Mouse (Mus musculus) neural tube, embryonic 13.5 days (tissue): ENCODE data around the gene Lingo4. TPM values are rescaled to one million over a fixed set of nuclear protein-coding genes. Genes with fewer than 3 reads are reported as not detected.
A peak's percentile ranks its signal among the peaks of the same experiment; 100 is the strongest.

ENCODE experiments used
- ATAC-seq: fragments of 200-750 bp; cut with Nextera tagmentation; 2 replicates; pipeline ENCODE4 v1.8.0; 2017; ENCODE audit warnings: low read depth, mild to moderate bottlenecking, moderate TSS enrichment, moderate library complexity
- H3K27ac ChIP-seq: fragments of 300-500 bp; sonication (generic); replicated peaks from 2 replicates; pipeline ENCODE4 v1.5.1; 2015; ENCODE audit warnings: moderate library complexity, mild to moderate bottlenecking, inconsistent platforms
- H3K27me3 ChIP-seq: fragments of 300-500 bp; sonication (generic); 2 replicates; pipeline ENCODE4 v1.6.1; 2015; ENCODE audit warnings: mild to moderate bottlenecking, inconsistent platforms
- H3K36me3 ChIP-seq: fragments of 300-500 bp; sonication (generic); 2 replicates; pipeline ENCODE4 v1.6.1; 2015; ENCODE audit warnings: mild to moderate bottlenecking, inconsistent platforms
- H3K4me1 ChIP-seq: fragments of 300-500 bp; sonication (generic); replicated peaks from 2 replicates; pipeline ENCODE4 v1.6.1; 2015; ENCODE audit warnings: inconsistent platforms
- H3K4me2 ChIP-seq: fragments of 300-500 bp; sonication (generic); 2 replicates; pipeline ENCODE4 v1.6.1; 2015; ENCODE audit warnings: inconsistent platforms, mild to moderate bottlenecking, moderate library complexity
- H3K4me3 ChIP-seq: fragments of 300-500 bp; sonication (generic); 2 replicates; pipeline ENCODE4 v1.5.1; 2015; ENCODE audit warnings: mild to moderate bottlenecking, inconsistent platforms
- H3K9ac ChIP-seq: fragments of 300-500 bp; sonication (generic); 2 replicates; pipeline ENCODE4 v1.6.1; 2015; ENCODE audit warnings: moderate library complexity, mild to moderate bottlenecking, inconsistent platforms
- H3K9me3 ChIP-seq: fragments of 300-500 bp; sonication (generic); 2 replicates; pipeline ENCODE4 v1.6.1; 2016; ENCODE audit warnings: inconsistent platforms
- WGBS: fragments of 180-500 bp; shearing (Covaris S2); methylation state at CpG from one replicate; pipeline ENCODE4 v1.1.7; 2015; 5-methylcytosine and 5-hydroxymethylcytosine counted together
- polyA plus RNA-seq: library from polyadenylated mRNA; unstranded; fragments of >200 nt; fragmentation: Nextera tagmentation; extraction: Ambion mirVana; gene quantifications from 2 replicates; pipeline ENCODE4 v1.2.1, GENCODE M21; 2015

Gene Lingo4
- polyA plus RNA-seq, 1 experiment from 2014 or later: 1.0 TPM

- Histone ChIP-seq H3K4me2 (peak overlapping the region; percentile 45), H3K27ac (no peak overlapping the region), H3K4me3 (peak overlapping the region; percentile 8), H3K9me3 (no peaks in the 10 kb centered on the region), H3K9ac (peak overlapping the region; percentile 34; the same call in 1 of the 2 replicates), H3K4me1 (peaks cover 26% of the 10 kb centered on the region), H3K27me3 (peaks cover 14% of the 10 kb centered on the region), H3K36me3 (no peaks in the 10 kb centered on the region)
- ATAC-seq: peak; percentile 38
- 4% methylated on average over 10 of the region's 10 CpGs for WGBS
These were observed 25.2 kb upstream of the Lingo4 start for GRCm38 (mm10) chr3:94373090-94373489.

- Histone ChIP-seq H3K27ac (no peak overlapping the region), H3K27me3 (peaks cover 14% of the 10 kb centered on the region), H3K4me3 (peak overlapping the region; percentile 8), H3K4me1 (peaks cover 26% of the 10 kb centered on the region), H3K9ac (peak overlapping the region; percentile 34; the same call in 1 of the 2 replicates), H3K9me3 (no peaks in the 10 kb centered on the region), H3K36me3 (no peaks in the 10 kb centered on the region), H3K4me2 (peak overlapping the region; percentile 45)
- peak; percentile 21; the same call in 1 of the 2 replicates for ATAC-seq
- 1% methylated on average over 5 of the region's 5 CpGs for WGBS
These were observed 24.7 kb upstream of the Lingo4 start for GRCm38 (mm10) chr3:94373597-94374011.

- H3K9ac ChIP-seq: no peak overlapping the region
- no peaks in the 10 kb centered on the region for H3K36me3 ChIP-seq
- H3K27me3 ChIP-seq: peaks cover 14% of the 10 kb centered on the region
- no peak overlapping the region for H3K27ac ChIP-seq
- H3K4me2 ChIP-seq: no peak overlapping the region
- H3K9me3 ChIP-seq: no peaks in the 10 kb centered on the region
- no peak overlapping the region for H3K4me3 ChIP-seq
- no peak for ATAC-seq
- H3K4me1 ChIP-seq: peaks cover 26% of the 10 kb centered on the region
These were observed 23.7 kb upstream of the Lingo4 start for GRCm38 (mm10) chr3:94374636-94375035.

GRCm38 (mm10) chr3:94375146-94375545, 23.2 kb upstream of the Lingo4 start:
- Histone ChIP-seq H3K9ac (no peak overlapping the region), H3K4me1 (peaks cover 26% of the 10 kb centered on the region), H3K36me3 (no peaks in the 10 kb centered on the region), H3K27ac (no peak overlapping the region), H3K27me3 (peaks cover 14% of the 10 kb centered on the region), H3K4me3 (no peak overlapping the region), H3K4me2 (no peak overlapping the region), H3K9me3 (no peaks in the 10 kb centered on the region)
- no peak for ATAC-seq
- whole genome bisulfite sequencing: 76% methylated on average over 2 of the region's 2 CpGs

- no peak overlapping the region for H3K9ac ChIP-seq
- 65% methylated on average over 5 of the region's 5 CpGs for WGBS
- H3K9me3 ChIP-seq: no peaks in the 10 kb centered on the region
- H3K4me1 ChIP-seq: peaks cover 26% of the 10 kb centered on the region
- ATAC-seq: no peak
- peaks cover 14% of the 10 kb centered on the region for H3K27me3 ChIP-seq
- H3K4me2 ChIP-seq: no peak overlapping the region
- no peak overlapping the region for H3K27ac ChIP-seq
- H3K4me3 ChIP-seq: no peak overlapping the region
- H3K36me3 ChIP-seq: no peaks in the 10 kb centered on the region
These were observed 22.5 kb upstream of the Lingo4 start for GRCm38 (mm10) chr3:94375861-94376260.

- Histone ChIP-seq H3K36me3 (no peaks in the 10 kb centered on the region), H3K4me2 (no peak overlapping the region), H3K9ac (no peak overlapping the region), H3K27ac (no peak overlapping the region), H3K9me3 (no peaks in the 10 kb centered on the region), H3K4me1 (peaks cover 16% of the 10 kb centered on the region), H3K27me3 (peaks cover 14% of the 10 kb centered on the region; the same call in 1 of the 2 replicates), H3K4me3 (no peak overlapping the region)
- 17% methylated on average over 13 of the region's 13 CpGs for WGBS
- no peak for ATAC-seq
These were observed 21.0 kb upstream of the Lingo4 start for GRCm38 (mm10) chr3:94377028-94377923.

GRCm38 (mm10) chr3:94379831-94380510, 18.3 kb upstream of the Lingo4 start:
- no peak for ATAC-seq
- Histone ChIP-seq H3K9ac (no peak overlapping the region), H3K4me1 (no peaks in the 10 kb centered on the region), H3K4me2 (no peak overlapping the region), H3K27me3 (no peaks in the 10 kb centered on the region), H3K9me3 (no peaks in the 10 kb centered on the region), H3K27ac (no peak overlapping the region), H3K4me3 (no peak overlapping the region), H3K36me3 (no peaks in the 10 kb centered on the region)
- WGBS: 27% methylated on average over 9 of the region's 9 CpGs

GRCm38 (mm10) chr3:94382308-94382707, 16.0 kb upstream of the Lingo4 start:
- Histone ChIP-seq H3K4me1 (no peaks in the 10 kb centered on the region), H3K27ac (no peak overlapping the region), H3K9ac (no peak overlapping the region), H3K9me3 (no peaks in the 10 kb centered on the region), H3K4me2 (no peak overlapping the region), H3K27me3 (no peaks in the 10 kb centered on the region), H3K36me3 (no peaks in the 10 kb centered on the region), H3K4me3 (no peak overlapping the region)
- 78% methylated on average over 5 of the region's 5 CpGs for WGBS
- ATAC-seq: no peak

GRCm38 (mm10) chr3:94383476-94383875, 14.8 kb upstream of the Lingo4 start:
- 70% methylated on average over 3 of the region's 3 CpGs for WGBS

GRCm38 (mm10) chr3:94386671-94387070, 11.6 kb upstream of the Lingo4 start:
- no peak overlapping the region for H3K4me2 ChIP-seq
- H3K36me3 ChIP-seq: no peaks in the 10 kb centered on the region
- ATAC-seq: no peak
- H3K27ac ChIP-seq: no peak overlapping the region
- no peaks in the 10 kb centered on the region; the same call in 1 of the 2 replicates for H3K27me3 ChIP-seq
- 46% methylated on average over 4 of the region's 4 CpGs for WGBS
- H3K9ac ChIP-seq: no peak overlapping the region
- no peak overlapping the region for H3K4me3 ChIP-seq
- no peaks in the 10 kb centered on the region for H3K9me3 ChIP-seq
- H3K4me1 ChIP-seq: no peaks in the 10 kb centered on the region

More at GRCm38 (mm10) chr3:94383476-94383875, 14.8 kb upstream of the Lingo4 start:
- Histone ChIP-seq H3K9me3 (no peaks in the 10 kb centered on the region), H3K4me1 (no peaks in the 10 kb centered on the region), H3K36me3 (no peaks in the 10 kb centered on the region), H3K4me3 (no peak overlapping the region), H3K4me2 (no peak overlapping the region), H3K27me3 (no peaks in the 10 kb centered on the region), H3K9ac (no peak overlapping the region), H3K27ac (no peak overlapping the region)
- ATAC-seq: no peak

GRCm38 (mm10) chr3:94387391-94387790, 10.9 kb upstream of the Lingo4 start:
- H3K36me3 ChIP-seq: no peaks in the 10 kb centered on the region
- ATAC-seq: no peak
- H3K27me3 ChIP-seq: no peaks in the 10 kb centered on the region; the same call in 1 of the 2 replicates
- no peak overlapping the region for H3K27ac ChIP-seq
- WGBS: 90% methylated on average over 10 of the region's 10 CpGs
- no peaks in the 10 kb centered on the region for H3K9me3 ChIP-seq
- H3K4me2 ChIP-seq: no peak overlapping the region
- no peaks in the 10 kb centered on the region for H3K4me1 ChIP-seq
- no peak overlapping the region for H3K9ac ChIP-seq
- H3K4me3 ChIP-seq: no peak overlapping the region

- Histone ChIP-seq H3K36me3 (no peaks in the 10 kb centered on the region), H3K9ac (no peak overlapping the region), H3K27me3 (no peaks in the 10 kb centered on the region; the same call in 1 of the 2 replicates), H3K27ac (no peak overlapping the region), H3K4me1 (no peaks in the 10 kb centered on the region; the same call in 1 of the 2 replicates), H3K4me3 (no peak overlapping the region), H3K9me3 (no peaks in the 10 kb centered on the region), H3K4me2 (no peak overlapping the region)
- WGBS: 85% methylated on average over 5 of the region's 5 CpGs
- no peak for ATAC-seq
These were observed 10.3 kb upstream of the Lingo4 start for GRCm38 (mm10) chr3:94388047-94388446.
